Mouse (Mus musculus) C2C12 (cell line): ENCODE measurements around the gene Psme1.

Experiments used
- CTCF ChIP-seq: IDR thresholded peaks from one replicate; pipeline ENCODE4 v1.5.1; 2011; ENCODE audit not compliant: control insufficient read depth, insufficient read depth, insufficient read length
- MAX ChIP-seq: IDR thresholded peaks from one replicate; pipeline ENCODE4 v1.6.1; 2011; ENCODE audit warnings: mild to moderate bottlenecking, control low read depth
- USF1 ChIP-seq: IDR thresholded peaks from one replicate; pipeline ENCODE4 v1.6.1; 2011; ENCODE audit warnings: low read depth, mild to moderate bottlenecking, control low read depth, moderate library complexity

DNA sequence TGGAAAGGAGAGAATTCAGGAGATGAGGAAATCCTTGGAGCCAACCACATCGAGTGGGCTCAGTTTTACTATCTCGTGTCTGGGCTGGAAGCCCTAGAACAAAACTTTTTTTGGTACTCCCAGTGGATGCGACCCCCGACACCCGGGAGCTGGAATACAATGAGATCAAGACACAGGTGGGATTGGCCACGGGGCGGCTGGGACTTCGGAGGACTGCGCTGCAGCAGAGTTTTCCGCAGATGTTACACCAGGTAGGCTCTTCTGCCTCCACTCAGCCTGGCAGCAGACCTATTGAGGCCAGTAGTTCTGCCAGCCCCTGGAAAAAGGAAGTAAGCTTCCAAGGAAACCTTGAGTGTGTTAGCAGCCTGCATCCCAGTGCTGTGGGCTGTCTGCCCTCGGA lies 14.7 kb upstream of the Psme1 start:
- TF ChIP-seq CTCF, result no peak
- TF ChIP-seq MAX, result no peak
- no peak for TF ChIP-seq USF1
